Mouse (Mus musculus): ENCODE measurements around the gene Srl. TPM values are rescaled to one million over a fixed set of nuclear protein-coding genes. Genes with fewer than 3 reads are reported as not detected.

Srl gene
- total RNA-seq, 2 experiments from 2014 or later: 21.8 to 42.0 TPM

Other genes with a start within 250 kb of the Srl start
- 10 to 100 TPM; 34.3 to 36.1 TPM for gene Adcy9, start 121.3 kb downstream of the Srl start, total RNA-seq (2021)
- 10 to 100 TPM; 16.6 to 19.2 TPM for gene Tfap4, start 18.0 kb upstream of the Srl start, total RNA-seq (2021)
- 10 to 100 TPM; 66.0 to 77.7 TPM for gene Glis2, start 52.9 kb upstream of the Srl start, total RNA-seq (2021)
- gene Pam16, start 83.2 kb upstream of the Srl start, total RNA-seq (2021): 10 to 100 TPM; 68.8 to 72.6 TPM
- gene Vasn, start 98.1 kb upstream of the Srl start, total RNA-seq (2021): 10 to 100 TPM; 15.7 to 18.8 TPM
- 10 to 100 TPM; 78.6 to 83.5 TPM for gene Dnaja3, start 98.2 kb upstream of the Srl start, total RNA-seq (2021)
- gene Coro7, start 138.0 kb upstream of the Srl start, total RNA-seq (2021): 10 to 100 TPM; 32.8 to 42.6 TPM
- 10 to 100 TPM; 21.1 to 21.6 TPM for gene Nmral1, start 177.5 kb upstream of the Srl start, total RNA-seq (2021)
- gene Hmox2, start 184.5 kb upstream of the Srl start, total RNA-seq (2021): 100 to 1,000 TPM in 1 of 2 experiments, 10 to 100 TPM in 1; 90.9 to 103 TPM
- gene Cdip1, start 248.5 kb upstream of the Srl start, total RNA-seq (2021): 100 to 1,000 TPM; 144 to 161 TPM